Mouse (Mus musculus): ENCODE measurements at regions not wholly inside any gene's neighbourhood (a gene's known extent, or its start where the extent isn't known, plus 50 kb on each side); places are given as distances from the start of the nearest gene placed in this dataset.

DNA sequence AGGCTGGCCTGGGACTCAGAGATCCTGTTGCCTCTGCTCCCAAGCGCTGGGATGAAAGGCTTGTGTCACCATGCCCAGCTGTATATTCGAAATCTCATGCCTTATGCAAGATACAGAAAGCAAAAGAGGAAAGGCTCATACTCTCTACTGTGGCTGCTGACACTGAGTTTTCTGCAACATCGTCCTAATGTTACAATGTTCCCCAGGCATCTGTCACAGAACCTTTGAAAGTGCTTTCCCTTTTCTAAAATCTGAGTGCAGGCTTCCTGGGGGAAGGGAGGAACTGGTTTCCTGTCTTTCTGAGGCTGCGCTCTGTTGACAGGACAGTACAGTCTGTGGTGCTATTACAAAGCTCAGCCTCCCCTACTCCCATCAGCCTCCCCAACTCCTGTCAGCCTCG lies 72.6 kb upstream of the Foxn2 start:
- no peak for TF ChIP-seq POLR2A (IDR thresholded peaks at IDR 0.05; ENCODE audit: insufficient read depth, low read depth, low read length)
- TF ChIP-seq CTCF (IDR thresholded peaks at IDR 0.05) = no peak
